Mouse (Mus musculus) CH12.LX (cell line): ENCODE results near the gene Vps37b. TPM values are rescaled to one million over a fixed set of nuclear protein-coding genes. Genes with fewer than 3 reads are reported as not detected.
A peak's percentile ranks its signal among the peaks of the same experiment; 100 is the strongest.

ENCODE experiments used
- DNase-seq: peaks from one replicate; pipeline ENCODE4 v3.0.0-alpha.2; 2013; ENCODE audit errors: extremely low read depth
- H3K27ac ChIP-seq: 2 replicates; pipeline ENCODE4 v1.5.1; 2012; ENCODE audit warnings: low read depth, mild to moderate bottlenecking, control low read depth, moderate library complexity; ENCODE audit not compliant: insufficient read depth
- H3K27me3 ChIP-seq: replicated peaks from 2 replicates; pipeline ENCODE3; 2012; ENCODE audit warnings: inconsistent platforms
- H3K36me3 ChIP-seq, 2 experiments: replicated peaks in 1 of 2; 2 replicates each; pipeline versions ENCODE3 to v1.6.1; 2012; ENCODE audit warnings: inconsistent platforms in 1 of 2, low read length in 1 of 2, mild to moderate bottlenecking in 1 of 2, mixed read lengths in 1 of 2, moderate library complexity in 1 of 2; ENCODE audit not compliant: control insufficient read depth in 1 of 2, insufficient read depth in 1 of 2
- H3K4me1 ChIP-seq, 2 experiments: 2 replicates each; pipeline ENCODE4 v1.6.1; 2012; ENCODE audit warnings: inconsistent platforms in 1 of 2, moderate library complexity in 1 of 2; ENCODE audit not compliant: insufficient read depth in 2 of 2, control insufficient read depth in 1 of 2
- H3K4me2 ChIP-seq: 2 replicates; pipeline ENCODE4 v1.6.1; 2012; ENCODE audit warnings: low read depth, mild to moderate bottlenecking, control low read depth; ENCODE audit not compliant: poor library complexity, insufficient read depth, severe bottlenecking
- H3K4me3 ChIP-seq, 3 experiments: fragments of 150-350 bp in 1 of 3; sonication (generic) in 1 of 3; replicated peaks in 1 of 3; 2 replicates each; pipeline versions ENCODE3 to v1.5.1; 2011 to 2012; ENCODE audit warnings: low read depth in 2 of 3, low read length in 2 of 3, mild to moderate bottlenecking in 2 of 3, moderate library complexity in 2 of 3, control low read depth in 1 of 3, improper control_type of control experiment in 1 of 3, inconsistent platforms in 1 of 3, mixed read lengths in 1 of 3; ENCODE audit not compliant: poor library complexity in 1 of 3
- H3K79me2 ChIP-seq: replicated peaks from 2 replicates; pipeline ENCODE4 v1.6.1; 2012; ENCODE audit warnings: mild to moderate bottlenecking, moderate library complexity; ENCODE audit not compliant: control insufficient read depth, poor library complexity, insufficient read depth, severe bottlenecking; ENCODE audit errors: extremely low read depth
- H3K9ac ChIP-seq: 2 replicates; pipeline ENCODE4 v1.6.1; 2012; ENCODE audit warnings: low read depth, mild to moderate bottlenecking, control low read depth, moderate library complexity; ENCODE audit not compliant: insufficient read depth
- H3K9me3 ChIP-seq: replicated peaks from 2 replicates; pipeline ENCODE3; 2012; ENCODE audit warnings: low read length, inconsistent platforms, mixed read lengths
- BHLHE40 ChIP-seq: IDR thresholded peaks from 2 replicates; pipeline ENCODE4 v1.6.1; 2011; ENCODE audit warnings: mild to moderate bottlenecking, low read depth, low read length, improper control_type of control experiment
- E2F4 ChIP-seq: IDR thresholded peaks from 2 replicates; pipeline ENCODE4 v1.6.1; 2011; ENCODE audit warnings: low read depth, low read length, improper control_type of control experiment; ENCODE audit not compliant: insufficient replicate concordance
- ELF1 ChIP-seq: IDR thresholded peaks from 2 replicates; pipeline ENCODE4 v1.6.1; 2014; ENCODE audit warnings: low read depth, mild to moderate bottlenecking, inconsistent platforms, low read length, improper control_type of control experiment
- ETS1 ChIP-seq: conservative IDR thresholded peaks from 2 replicates; pipeline ENCODE4 v1.6.1; 2012; ENCODE audit warnings: low read depth, mild to moderate bottlenecking, inconsistent platforms, low read length, improper control_type of control experiment, moderate library complexity
- GABPA ChIP-seq: IDR thresholded peaks from 2 replicates; pipeline ENCODE4 v1.6.1; 2012; ENCODE audit warnings: low read depth, low read length, improper control_type of control experiment, inconsistent platforms; ENCODE audit not compliant: insufficient replicate concordance
- JUN ChIP-seq: IDR thresholded peaks from 2 replicates; pipeline ENCODE4 v1.6.1; 2011; ENCODE audit warnings: low read depth, mild to moderate bottlenecking, low read length, improper control_type of control experiment, moderate library complexity; ENCODE audit not compliant: insufficient read depth
- KAT2A ChIP-seq: IDR thresholded peaks from 2 replicates; pipeline ENCODE4 v1.6.1; 2012; ENCODE audit warnings: low read length, improper control_type of control experiment, inconsistent platforms; ENCODE audit not compliant: insufficient replicate concordance
- MAX ChIP-seq: IDR thresholded peaks from 2 replicates; pipeline ENCODE4 v1.6.1; 2011; ENCODE audit warnings: low read length, improper control_type of control experiment
- MYC ChIP-seq: IDR thresholded peaks from 2 replicates; pipeline ENCODE4 v1.6.1; 2011; ENCODE audit warnings: low read depth, mild to moderate bottlenecking, improper control_type of control experiment, low read length
- NELFE ChIP-seq: IDR thresholded peaks from 2 replicates; pipeline ENCODE4 v1.6.1; 2011; ENCODE audit warnings: low read depth, low read length, improper control_type of control experiment
- NRF1 ChIP-seq: IDR thresholded peaks from 2 replicates; pipeline ENCODE4 v1.6.1; 2014; ENCODE audit warnings: low read depth, mild to moderate bottlenecking, inconsistent platforms, low read length, improper control_type of control experiment, moderate library complexity
- PAX5 ChIP-seq: IDR thresholded peaks from 2 replicates; pipeline ENCODE4 v1.6.1; 2012; ENCODE audit warnings: low read length, inconsistent platforms, mixed read lengths
- RAD21 ChIP-seq: IDR thresholded peaks from 2 replicates; pipeline ENCODE4 v1.6.1; 2011; ENCODE audit warnings: low read depth, mild to moderate bottlenecking, low read length, improper control_type of control experiment, moderate library complexity
- RCOR1 ChIP-seq: conservative IDR thresholded peaks from 2 replicates; pipeline ENCODE4 v1.6.1; 2012; ENCODE audit warnings: low read depth, mild to moderate bottlenecking, inconsistent platforms, low read length, improper control_type of control experiment
- SMC3 ChIP-seq: IDR thresholded peaks from 2 replicates; pipeline ENCODE4 v1.6.1; 2011; ENCODE audit warnings: low read depth, low read length, improper control_type of control experiment
- TBP ChIP-seq: conservative IDR thresholded peaks from 2 replicates; pipeline ENCODE4 v1.6.1; 2011; ENCODE audit warnings: low read depth, low read length, improper control_type of control experiment
- TCF12 ChIP-seq: IDR thresholded peaks from 2 replicates; pipeline ENCODE4 v1.6.1; 2014; ENCODE audit warnings: low read depth, mild to moderate bottlenecking, inconsistent platforms, low read length, improper control_type of control experiment
- UBTF ChIP-seq: IDR thresholded peaks from 2 replicates; pipeline ENCODE4 v1.6.1; 2012; ENCODE audit warnings: low read depth, mild to moderate bottlenecking, inconsistent platforms, low read length, improper control_type of control experiment, moderate library complexity
- USF1 ChIP-seq: IDR thresholded peaks from 2 replicates; pipeline ENCODE4 v1.6.1; 2014; ENCODE audit warnings: low read depth, mild to moderate bottlenecking, inconsistent platforms, low read length, improper control_type of control experiment
- ZMIZ1 ChIP-seq: IDR thresholded peaks from 2 replicates; pipeline ENCODE4 v1.6.1; 2012; ENCODE audit warnings: low read depth, mild to moderate bottlenecking, inconsistent platforms, low read length, improper control_type of control experiment
- ZNF384 ChIP-seq: IDR thresholded peaks from 2 replicates; pipeline ENCODE4 v1.6.1; 2012; ENCODE audit warnings: low read depth, low read length, improper control_type of control experiment, inconsistent platforms
- dilution Hi-C: fragments of 300-500 bp; cut with MboI; formaldehyde crosslinking; loops from 2 replicates; pipeline ENCODE4 v1.14.3; 2020; ENCODE audit warnings: low sequenced_read_pairs; ENCODE audit not compliant: extremely low pct_unique_long_range_greater_than_20kb, extremely low pct_ligation_motif_present
- in situ Hi-C: fragments of 300-500 bp; cut with MboI; formaldehyde crosslinking; loops from 3 replicates; pipeline ENCODE4 v1.14.3; 2019; ENCODE audit warnings: low sequenced_read_pairs, low pct_ligation_motif_present, low pct_unique_long_range_greater_than_20kb, mixed read lengths
- polyA plus RNA-seq: library from polyadenylated mRNA; unstranded; fragments of >175 nt; gene quantifications from 2 replicates; pipeline ENCODE4 v1.2.1, GENCODE M21; 2012; ENCODE audit warnings: low read depth; ENCODE audit not compliant: insufficient read length
- total RNA-seq, 2 experiments: library from RNA; depleted of rRNA; stranded (reverse); fragments of 300-350 nt in 1 of 2; fragments of >200 nt in 1 of 2; gene quantifications; 2 replicates each; pipeline ENCODE4 v1.2.3; 2012 to 2014

Vps37b gene
- total and polyA plus RNA-seq, 3 experiments = 8.7 to 23.5 (median 10.2) TPM

- Histone ChIP-seq H3K4me3 (no peak overlapping the region), H3K9ac (no peak overlapping the region), H3K27ac (no peak overlapping the region), H3K4me1 (peaks cover 12 to 32% of the 10 kb centered on the region in 2 experiments), H3K9me3 (no peaks in the 10 kb centered on the region), H3K36me3 (peaks cover 0 to 3% of the 10 kb centered on the region in 2 experiments), H3K79me2 (no peaks in the 10 kb centered on the region), H3K27me3 (no peaks in the 10 kb centered on the region), H3K4me2 (no peak overlapping the region)
- dilution Hi-C loops (no loop called here), in situ Hi-C loops (no loop called here)
- TF ChIP-seq GABPA = no peak
- TF ChIP-seq BHLHE40 = peak; percentile 52
- TF ChIP-seq MAX = no peak
- TF ChIP-seq SMC3 = no peak
- no peak for TF ChIP-seq PAX5
- TF ChIP-seq RAD21 = no peak
- peak; percentile 22; the same call in 1 of the 2 replicates for TF ChIP-seq USF1
- TF ChIP-seq E2F4 = no peak
- TF ChIP-seq TBP = no peak
- TF ChIP-seq KAT2A = no peak
- 0 out of 2 replicates have a peak, but pooled peaks have one; percentile 15 for TF ChIP-seq ETS1
- DNase-seq = peak; percentile 65
Measured at GRCm38 (mm10) chr5:124075716-124076115, 43.6 kb upstream of the Vps37b start.

- no peaks in the 10 kb centered on the region for H3K9me3 ChIP-seq
- H3K4me3 ChIP-seq = no peak overlapping the region
- peak; percentile 48 for DNase-seq
- dilution Hi-C loops = no loop called here
- H3K79me2 ChIP-seq = no peaks in the 10 kb centered on the region
- in situ Hi-C loops = no loop called here
- no peak overlapping the region for H3K4me2 ChIP-seq
- H3K4me1 ChIP-seq = peaks cover 12 to 30% of the 10 kb centered on the region in 2 experiments
- H3K9ac ChIP-seq = no peak overlapping the region
- no peak overlapping the region for H3K27ac ChIP-seq
- TF ChIP-seq TCF12 (peak; percentile 23; the same call in 1 of the 2 replicates), JUN (no peak), UBTF (no peak), NELFE (no peak), BHLHE40 (peak; percentile 90), MAX (peak; percentile 39; the same call in 1 of the 2 replicates), ETS1 (peak; percentile 37; the same call in 1 of the 2 replicates), SMC3 (no peak), RCOR1 (no peak), ZNF384 (no peak), MYC (0 out of 2 replicates have a peak, but pooled peaks have one; percentile 17), ZMIZ1 (no peak), NRF1 (no peak), ELF1 (no peak)
- H3K36me3 ChIP-seq = peaks cover 0 to 3% of the 10 kb centered on the region in 2 experiments
- no peaks in the 10 kb centered on the region for H3K27me3 ChIP-seq
Measured at GRCm38 (mm10) chr5:124074845-124075307, 42.8 kb upstream of the Vps37b start.
